Mouse (Mus musculus) kidney, embryonic 16.5 days (tissue): ENCODE measurements at regions not wholly inside any gene's neighbourhood (a gene's known extent, or its start where the extent isn't known, plus 50 kb on each side); places are given as distances from the start of the nearest gene placed in this dataset.
A peak's percentile ranks its signal among the peaks of the same experiment; 100 is the strongest.

ENCODE experiments used
- ATAC-seq: fragments of 200-750 bp; cut with Nextera tagmentation; 2 replicates; pipeline ENCODE4 v1.8.0; 2017; ENCODE audit warnings: moderate TSS enrichment; ENCODE audit not compliant: low FRiP score, low TSS enrichment
- H3K27ac ChIP-seq: fragments of 300-500 bp; sonication (generic); 2 replicates; pipeline ENCODE4 v1.5.1; 2014; ENCODE audit warnings: low read length
- H3K27me3 ChIP-seq: fragments of 300-500 bp; sonication (generic); 2 replicates; pipeline ENCODE4 v1.6.1; 2014; ENCODE audit warnings: low read length, control low read depth, mixed read lengths; ENCODE audit not compliant: insufficient read depth
- H3K36me3 ChIP-seq: fragments of 300-500 bp; sonication (generic); 2 replicates; pipeline ENCODE4 v1.6.1; 2014; ENCODE audit warnings: low read length, control low read depth, mixed read lengths; ENCODE audit not compliant: insufficient read depth
- H3K4me1 ChIP-seq: fragments of 300-500 bp; sonication (generic); 2 replicates; pipeline ENCODE4 v1.6.1; 2014; ENCODE audit warnings: low read length, control low read depth, mixed read lengths; ENCODE audit not compliant: insufficient read depth
- H3K4me2 ChIP-seq: fragments of 300-500 bp; sonication (generic); replicated peaks from 2 replicates; pipeline ENCODE4 v1.6.1; 2014; ENCODE audit warnings: low read depth, low read length
- H3K4me3 ChIP-seq: fragments of 300-500 bp; sonication (generic); 2 replicates; pipeline ENCODE4 v1.5.1; 2014; ENCODE audit warnings: mild to moderate bottlenecking, low read length
- H3K9ac ChIP-seq: fragments of 300-500 bp; sonication (generic); replicated peaks from 2 replicates; pipeline ENCODE4 v1.6.1; 2014; ENCODE audit warnings: low read length
- H3K9me3 ChIP-seq: fragments of 300-500 bp; sonication (generic); 2 replicates; pipeline ENCODE4 v1.6.1; 2016; ENCODE audit warnings: low read length, control low read depth
- WGBS: fragments of 180-500 bp; shearing (Covaris S2); extraction: QIAGEN DNeasy Blood & Tissue Kit; methylation state at CpG from one replicate; pipeline ENCODE4 v1.1.7; 2014; 5-methylcytosine and 5-hydroxymethylcytosine counted together

DNA sequence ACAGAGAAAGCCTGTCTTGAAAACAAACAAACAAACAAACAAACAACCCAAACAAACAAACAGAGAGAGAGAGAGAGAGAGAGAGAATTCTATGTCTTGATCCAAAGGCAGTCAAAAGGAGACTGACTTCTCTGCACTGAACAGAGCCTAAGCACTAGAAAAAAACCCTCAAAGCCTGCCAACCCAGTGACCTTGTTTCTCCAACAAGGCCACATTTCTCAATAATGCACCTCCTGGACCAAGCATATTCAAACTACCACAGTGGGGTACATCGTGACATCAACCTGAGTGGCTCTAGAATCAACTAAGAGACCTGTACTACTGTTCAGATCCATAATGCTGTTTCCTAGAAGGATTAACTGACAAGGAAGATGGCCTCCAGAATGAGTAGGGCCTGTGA lies 969.0 kb upstream of the Lcorl start:
- no peak for ATAC-seq
- Histone ChIP-seq H3K36me3 (no peaks in the 10 kb centered on the region), H3K27me3 (no peaks in the 10 kb centered on the region), H3K4me3 (no peak overlapping the region), H3K9ac (no peak overlapping the region), H3K4me1 (no peaks in the 10 kb centered on the region), H3K4me2 (no peak overlapping the region), H3K27ac (no peak overlapping the region), H3K9me3 (no peaks in the 10 kb centered on the region)
- 91% methylated on average over 1 of the region's 1 CpGs for WGBS

DNA sequence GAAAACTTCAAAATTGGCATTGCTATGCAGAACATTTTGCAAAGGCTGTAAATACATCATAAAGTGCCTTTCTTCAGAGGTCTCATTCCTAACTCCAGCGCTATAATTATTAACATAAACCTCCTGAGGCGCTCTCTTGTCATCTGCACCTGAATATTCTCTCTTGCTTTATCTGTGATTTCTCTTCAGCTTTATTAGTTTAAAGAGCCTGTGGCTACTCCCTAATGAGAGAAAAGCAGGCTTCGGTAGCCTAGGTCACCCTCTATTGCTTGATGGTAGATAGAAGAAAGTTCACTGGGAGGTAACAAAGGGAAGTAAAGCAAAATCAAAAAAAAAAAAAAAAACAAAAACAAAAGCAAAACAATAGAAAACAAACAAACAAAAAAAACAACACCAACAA lies 967.5 kb upstream of the Lcorl start:
- Histone ChIP-seq H3K4me2 (no peak overlapping the region), H3K36me3 (no peaks in the 10 kb centered on the region), H3K9me3 (no peaks in the 10 kb centered on the region), H3K27me3 (no peaks in the 10 kb centered on the region), H3K9ac (no peak overlapping the region), H3K4me1 (no peaks in the 10 kb centered on the region), H3K4me3 (no peak overlapping the region), H3K27ac (no peak overlapping the region)
- no peak for ATAC-seq
- 41% methylated on average over 3 of the region's 3 CpGs for WGBS

DNA sequence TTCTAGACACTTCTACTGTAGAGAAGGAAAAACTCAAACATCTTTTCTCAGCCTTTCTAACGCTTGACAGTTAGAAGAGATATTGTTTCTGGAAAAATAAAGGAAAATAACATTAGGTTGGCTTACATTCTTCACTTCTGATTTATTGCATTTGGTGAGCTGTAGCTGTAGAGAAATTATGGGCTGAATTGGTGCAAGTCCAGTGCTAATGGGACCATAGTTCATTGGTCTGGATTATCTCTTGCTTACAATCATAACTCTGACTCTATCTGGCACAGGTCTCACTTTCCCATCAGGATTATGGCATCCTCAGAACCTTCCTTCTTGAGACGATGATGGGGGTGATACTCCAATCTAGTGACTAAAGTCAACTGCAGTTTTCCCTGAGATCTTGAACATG lies 937.7 kb upstream of the Lcorl start:
- no peaks in the 10 kb centered on the region for H3K27me3 ChIP-seq
- ATAC-seq: no peak
- no peak overlapping the region for H3K4me3 ChIP-seq
- no peak overlapping the region for H3K9ac ChIP-seq
- peaks cover 15% of the 10 kb centered on the region; the same call in 1 of the 2 replicates for H3K4me1 ChIP-seq
- WGBS: 67% methylated on average over 2 of the region's 2 CpGs
- H3K4me2 ChIP-seq: no peak overlapping the region
- no peaks in the 10 kb centered on the region for H3K36me3 ChIP-seq
- no peaks in the 10 kb centered on the region for H3K9me3 ChIP-seq
- peak overlapping the region; percentile 46; the same call in 1 of the 2 replicates for H3K27ac ChIP-seq

DNA sequence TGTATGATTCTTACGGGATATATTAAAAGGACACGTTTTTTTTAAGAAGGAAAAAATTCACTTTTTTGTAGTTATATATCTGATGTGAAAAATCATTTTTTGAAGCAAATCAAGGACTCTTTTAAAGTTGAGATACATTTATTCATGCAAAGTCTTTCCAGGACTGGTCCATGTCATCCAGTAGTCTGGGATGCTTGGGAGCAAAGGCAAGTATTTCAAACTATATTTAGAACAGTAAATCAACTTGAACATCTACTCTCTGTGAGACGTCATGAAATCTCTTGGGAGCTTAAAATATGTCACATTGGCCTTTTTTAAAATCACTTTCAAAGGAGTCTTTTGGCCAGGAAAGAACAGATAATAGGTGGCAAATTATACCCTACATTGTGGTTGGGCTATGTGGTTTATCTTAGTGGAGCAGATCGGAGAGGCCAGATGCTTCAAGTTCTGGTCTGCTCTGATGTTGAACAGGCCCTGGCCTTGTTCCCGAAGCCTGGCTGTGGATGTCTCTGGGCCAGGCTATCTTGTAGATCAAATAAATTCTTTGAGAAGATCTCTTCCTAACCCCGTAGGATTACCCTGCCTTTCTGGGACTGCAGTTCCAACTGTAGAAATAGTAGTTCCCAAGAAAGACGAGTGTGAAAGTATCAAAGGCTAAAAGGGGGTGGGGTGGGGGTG lies 936.8 kb upstream of the Lcorl start:
- peak overlapping the region; percentile 50 for H3K27ac ChIP-seq
- H3K36me3 ChIP-seq: no peaks in the 10 kb centered on the region
- H3K4me3 ChIP-seq: no peak overlapping the region
- no peak overlapping the region for H3K9ac ChIP-seq
- 62% methylated on average over 7 of the region's 7 CpGs for WGBS
- H3K4me1 ChIP-seq: peaks cover 15% of the 10 kb centered on the region; the same call in 1 of the 2 replicates
- no peaks in the 10 kb centered on the region for H3K27me3 ChIP-seq
- ATAC-seq: no peak
- no peak overlapping the region for H3K4me2 ChIP-seq
- H3K9me3 ChIP-seq: no peaks in the 10 kb centered on the region

DNA sequence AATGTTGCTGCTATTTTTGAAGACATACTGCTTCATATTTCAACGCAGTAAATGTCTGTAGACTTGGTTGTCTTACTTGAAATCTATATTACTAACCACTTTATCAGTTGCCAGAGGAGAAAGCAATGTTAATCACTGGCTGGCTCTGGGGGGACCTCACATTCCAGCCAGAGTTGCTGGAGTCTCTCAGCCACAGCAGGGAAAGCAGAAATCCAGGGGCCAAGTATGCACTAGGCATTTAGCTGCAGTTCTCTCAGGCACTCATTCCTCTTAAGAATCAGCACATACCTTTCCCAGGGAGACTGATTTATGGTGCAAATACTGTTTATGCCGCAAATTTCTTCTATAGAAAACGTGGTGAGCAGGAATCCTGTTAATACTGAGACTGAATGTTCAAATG lies 933.6 kb upstream of the Lcorl start:
- H3K9me3 ChIP-seq: no peaks in the 10 kb centered on the region
- 34% methylated on average over 3 of the region's 3 CpGs for WGBS
- H3K4me3 ChIP-seq: no peak overlapping the region
- H3K9ac ChIP-seq: no peak overlapping the region
- no peaks in the 10 kb centered on the region for H3K36me3 ChIP-seq
- H3K4me2 ChIP-seq: no peak overlapping the region
- peaks cover 15% of the 10 kb centered on the region; the same call in 1 of the 2 replicates for H3K4me1 ChIP-seq
- H3K27me3 ChIP-seq: no peaks in the 10 kb centered on the region
- peak overlapping the region; percentile 69 for H3K27ac ChIP-seq
- peak; percentile 71 for ATAC-seq

DNA sequence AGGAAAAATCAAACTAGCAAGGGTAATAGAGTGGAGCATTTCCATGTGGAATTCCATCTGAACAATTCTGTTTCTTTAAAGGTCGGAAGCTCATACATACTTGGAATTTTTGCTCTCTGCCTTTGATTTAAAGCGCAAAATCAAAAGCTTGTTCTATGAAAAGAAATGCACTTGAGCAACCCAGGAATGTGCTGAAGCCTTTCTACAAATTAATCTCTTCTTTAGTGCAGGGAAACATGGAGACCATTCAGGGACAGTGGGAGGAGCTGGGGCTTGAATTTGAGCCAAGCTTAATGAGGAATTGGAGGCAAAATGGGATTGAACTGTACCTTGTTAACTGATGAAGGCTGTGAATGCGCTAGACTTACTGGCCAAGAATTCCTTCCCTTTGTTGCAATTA lies 933.1 kb upstream of the Lcorl start:
- H3K27ac ChIP-seq: peak overlapping the region; percentile 8; the same call in 1 of the 2 replicates
- H3K4me3 ChIP-seq: no peak overlapping the region
- H3K27me3 ChIP-seq: no peaks in the 10 kb centered on the region
- H3K36me3 ChIP-seq: no peaks in the 10 kb centered on the region
- ATAC-seq: peak; percentile 77; the same call in 1 of the 2 replicates
- H3K9me3 ChIP-seq: no peaks in the 10 kb centered on the region
- no peak overlapping the region for H3K9ac ChIP-seq
- 44% methylated on average over 3 of the region's 3 CpGs for WGBS
- H3K4me1 ChIP-seq: peaks cover 15% of the 10 kb centered on the region; the same call in 1 of the 2 replicates
- H3K4me2 ChIP-seq: no peak overlapping the region

DNA sequence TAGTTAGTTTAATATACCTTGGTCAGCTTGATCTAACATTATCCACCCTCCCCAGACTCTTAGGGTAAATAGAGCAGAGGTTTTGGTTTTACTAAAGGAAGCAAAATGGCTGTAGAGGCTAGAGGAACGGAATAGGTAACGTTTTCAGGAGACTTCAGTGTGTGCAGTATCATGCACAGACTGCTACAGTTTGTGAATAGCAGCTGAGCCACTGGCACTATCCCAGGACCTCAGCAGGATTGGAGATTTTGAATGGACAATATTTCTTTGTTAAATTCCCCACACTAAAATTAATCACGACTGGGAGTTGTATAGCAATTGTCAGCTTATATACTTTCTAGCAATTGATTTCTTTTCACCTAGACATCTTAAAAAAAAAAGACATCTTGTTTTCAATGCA lies 929.7 kb upstream of the Lcorl start:
- 81% methylated on average over 3 of the region's 3 CpGs for WGBS

DNA sequence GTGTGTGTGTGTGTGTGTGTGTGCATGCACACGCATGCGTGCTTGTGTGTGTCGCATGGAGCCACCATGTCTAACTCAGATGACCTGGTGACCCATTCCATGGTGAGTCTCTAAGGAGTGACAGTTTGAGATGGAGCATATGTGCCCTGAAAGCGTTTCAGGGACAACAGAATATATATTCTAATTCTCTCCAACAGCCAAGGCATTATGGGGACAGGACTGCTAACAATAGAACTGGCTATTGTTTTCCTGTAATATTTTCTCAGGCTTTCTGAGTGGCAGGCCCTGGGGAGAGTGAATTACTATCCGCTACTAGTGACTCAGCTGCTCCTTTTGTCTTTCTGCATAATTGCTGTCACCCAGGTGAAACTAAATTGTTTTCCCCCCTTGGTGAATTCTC lies 898.7 kb upstream of the Lcorl start:
- no peak for ATAC-seq
- H3K36me3 ChIP-seq: no peaks in the 10 kb centered on the region
- no peak overlapping the region for H3K9ac ChIP-seq
- H3K4me2 ChIP-seq: no peak overlapping the region
- no peaks in the 10 kb centered on the region for H3K27me3 ChIP-seq
- H3K27ac ChIP-seq: no peak overlapping the region
- 73% methylated on average over 5 of the region's 5 CpGs for WGBS
- H3K4me1 ChIP-seq: peaks cover 3% of the 10 kb centered on the region; the same call in 1 of the 2 replicates
- H3K9me3 ChIP-seq: no peaks in the 10 kb centered on the region
- no peak overlapping the region for H3K4me3 ChIP-seq

More for the DNA sequence above, 929.7 kb upstream of the Lcorl start:
- no peak overlapping the region for H3K4me3 ChIP-seq
- H3K9me3 ChIP-seq: no peaks in the 10 kb centered on the region
- no peak overlapping the region for H3K27ac ChIP-seq
- H3K4me1 ChIP-seq: peaks cover 8% of the 10 kb centered on the region; the same call in 1 of the 2 replicates
- ATAC-seq: no peak
- H3K27me3 ChIP-seq: no peaks in the 10 kb centered on the region
- H3K4me2 ChIP-seq: no peak overlapping the region
- H3K36me3 ChIP-seq: no peaks in the 10 kb centered on the region
- H3K9ac ChIP-seq: no peak overlapping the region

DNA sequence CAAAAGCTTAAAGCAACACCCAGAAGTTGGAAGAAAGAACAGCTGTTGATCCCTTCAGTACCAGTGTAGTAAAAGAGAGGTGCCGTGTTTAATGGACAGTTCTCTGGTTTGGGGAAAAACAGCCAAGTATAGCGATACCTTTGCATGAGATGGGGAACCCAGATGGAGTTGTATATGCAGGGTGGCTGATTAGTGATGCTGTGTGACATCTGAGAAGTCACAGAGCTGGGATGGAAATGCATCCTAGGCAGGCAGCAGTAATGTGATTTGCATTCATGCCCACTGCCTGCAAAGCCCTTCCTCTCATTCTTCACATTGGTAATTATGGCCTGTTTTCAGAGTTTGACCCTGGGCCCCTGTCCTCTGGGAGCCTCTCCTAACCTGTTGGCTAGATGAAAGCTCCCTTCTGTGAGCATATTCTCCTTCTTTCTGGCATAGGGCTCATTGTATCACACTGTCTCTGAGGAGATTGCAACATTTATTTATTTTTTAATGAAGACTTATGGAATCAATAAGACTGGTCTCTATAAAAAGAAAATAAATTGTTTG lies 882.7 kb upstream of the Lcorl start:
- no peak overlapping the region for H3K4me3 ChIP-seq
- no peak overlapping the region for H3K27ac ChIP-seq
- no peak overlapping the region for H3K4me2 ChIP-seq
- WGBS: 73% methylated on average over 2 of the region's 2 CpGs
- ATAC-seq: no peak
- no peaks in the 10 kb centered on the region for H3K36me3 ChIP-seq
- no peak overlapping the region for H3K9ac ChIP-seq
- no peaks in the 10 kb centered on the region for H3K27me3 ChIP-seq
- no peaks in the 10 kb centered on the region for H3K9me3 ChIP-seq
- H3K4me1 ChIP-seq: no peaks in the 10 kb centered on the region

DNA sequence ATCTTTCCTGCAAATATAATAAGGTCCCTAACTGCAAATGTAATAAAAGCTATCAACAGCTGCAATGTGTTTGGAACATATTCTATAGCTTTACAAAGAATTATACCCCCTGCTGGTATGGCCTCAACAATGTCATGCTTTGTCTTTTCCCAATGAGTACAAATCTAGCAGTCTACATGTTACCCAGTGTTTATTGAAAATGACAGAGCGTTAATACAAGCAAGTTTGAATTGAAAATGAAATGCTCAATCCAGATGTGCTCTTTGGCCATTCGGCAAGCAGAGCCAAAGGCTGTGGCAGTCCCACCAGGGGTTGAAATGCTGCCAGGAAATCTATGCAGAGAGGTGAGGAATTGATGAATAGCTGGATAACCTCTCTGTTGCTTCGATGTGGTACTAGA lies 875.1 kb upstream of the Lcorl start:
- Histone ChIP-seq H3K27ac (no peak overlapping the region), H3K36me3 (no peaks in the 10 kb centered on the region), H3K4me2 (no peak overlapping the region), H3K27me3 (no peaks in the 10 kb centered on the region), H3K4me1 (no peaks in the 10 kb centered on the region), H3K9me3 (no peaks in the 10 kb centered on the region), H3K9ac (no peak overlapping the region), H3K4me3 (no peak overlapping the region)
- no peak for ATAC-seq
- WGBS: 84% methylated on average over 3 of the region's 3 CpGs
